Mouse (Mus musculus): ENCODE results near the gene Rps13. TPM values are rescaled to one million over a fixed set of nuclear protein-coding genes. Genes with fewer than 3 reads are reported as not detected.

The Rps13 gene
- polyA plus RNA-seq, 1 experiment from 2014 or later: 697 TPM

GRCm38 (mm10) chr7:116301661-116302311, 32.2 kb downstream of the Rps13 start:
- H3K9me3 ChIP-seq (ENCODE audit: control insufficient read depth, low read length): no peaks in the 10 kb centered on the region
- no peak overlapping the region for H3K9ac ChIP-seq (ENCODE audit: low read length)
- H3K4me2 ChIP-seq (ENCODE audit: low read depth, low read length, severe bottlenecking): no peak overlapping the region
- DNase-seq (ENCODE audit: low spot score) (no peak), ATAC-seq (replicated peaks; ENCODE audit: low FRiP score) (no peak)
- H3K36me3 ChIP-seq (ENCODE audit: control insufficient read depth, insufficient read depth, low read length): no peaks in the 10 kb centered on the region
- no peaks in the 10 kb centered on the region for H3K27me3 ChIP-seq (ENCODE audit: control insufficient read depth, insufficient read depth, low read length)
- no peaks in the 10 kb centered on the region; the same call in 1 of the 2 replicates for H3K4me1 ChIP-seq (replicated peaks; ENCODE audit: control insufficient read depth, insufficient read depth, low read length)
- WGBS: 90% methylated on average over 5 of the region's 5 CpGs
- H3K27ac ChIP-seq (ENCODE audit: low read depth, low read length): no peak overlapping the region
- no peak overlapping the region for H3K4me3 ChIP-seq (ENCODE audit: low read depth, low read length)

GRCm38 (mm10) chr7:116301144-116301543, 32.9 kb downstream of the Rps13 start:
- ATAC-seq (replicated peaks; ENCODE audit: low FRiP score) (no peak), DNase-seq (ENCODE audit: low spot score) (no peak)
- Histone ChIP-seq H3K27ac (ENCODE audit: low read depth, low read length) (no peak overlapping the region), H3K4me2 (ENCODE audit: low read depth, low read length, severe bottlenecking) (no peak overlapping the region), H3K9ac (ENCODE audit: low read length) (no peak overlapping the region), H3K36me3 (ENCODE audit: control insufficient read depth, insufficient read depth, low read length) (no peaks in the 10 kb centered on the region), H3K9me3 (ENCODE audit: control insufficient read depth, low read length) (no peaks in the 10 kb centered on the region), H3K27me3 (ENCODE audit: control insufficient read depth, insufficient read depth, low read length) (no peaks in the 10 kb centered on the region), H3K4me1 (replicated peaks; ENCODE audit: control insufficient read depth, insufficient read depth, low read length) (no peaks in the 10 kb centered on the region; the same call in 1 of the 2 replicates), H3K4me3 (ENCODE audit: low read depth, low read length) (no peak overlapping the region)
- WGBS: 89% methylated on average over 4 of the region's 4 CpGs

- no peaks in the 10 kb centered on the region for H3K27me3 ChIP-seq (ENCODE audit: control insufficient read depth, insufficient read depth, low read length)
- no peaks in the 10 kb centered on the region for H3K36me3 ChIP-seq (ENCODE audit: control insufficient read depth, insufficient read depth, low read length)
- H3K9ac ChIP-seq (ENCODE audit: low read length): no peak overlapping the region
- DNase-seq (ENCODE audit: low spot score) (no peak), ATAC-seq (replicated peaks; ENCODE audit: low FRiP score) (no peak)
- H3K9me3 ChIP-seq (ENCODE audit: control insufficient read depth, low read length): no peaks in the 10 kb centered on the region
- no peak overlapping the region for H3K4me3 ChIP-seq (ENCODE audit: low read depth, low read length)
- H3K4me2 ChIP-seq (ENCODE audit: low read depth, low read length, severe bottlenecking): no peak overlapping the region
- no peaks in the 10 kb centered on the region for H3K4me1 ChIP-seq (replicated peaks; ENCODE audit: control insufficient read depth, insufficient read depth, low read length)
- WGBS: 93% methylated on average over 2 of the region's 2 CpGs
- H3K27ac ChIP-seq (ENCODE audit: low read depth, low read length): no peak overlapping the region
Observed at GRCm38 (mm10) chr7:116298851-116299250, 35.1 kb downstream of the Rps13 start.

GRCm38 (mm10) chr7:116298389-116298788, 35.6 kb downstream of the Rps13 start:
- ATAC-seq (replicated peaks; ENCODE audit: low FRiP score) (no peak), DNase-seq (ENCODE audit: low spot score) (no peak)
- no peaks in the 10 kb centered on the region for H3K36me3 ChIP-seq (ENCODE audit: control insufficient read depth, insufficient read depth, low read length)
- no peaks in the 10 kb centered on the region for H3K27me3 ChIP-seq (ENCODE audit: control insufficient read depth, insufficient read depth, low read length)
- H3K9ac ChIP-seq (ENCODE audit: low read length): peak overlapping the region; percentile 8; the same call in 1 of the 2 replicates
- WGBS: 80% methylated on average over 10 of the region's 10 CpGs
- no peak overlapping the region for H3K27ac ChIP-seq (ENCODE audit: low read depth, low read length)
- no peaks in the 10 kb centered on the region for H3K4me1 ChIP-seq (replicated peaks; ENCODE audit: control insufficient read depth, insufficient read depth, low read length)
- H3K4me2 ChIP-seq (ENCODE audit: low read depth, low read length, severe bottlenecking): no peak overlapping the region
- H3K4me3 ChIP-seq (ENCODE audit: low read depth, low read length): no peak overlapping the region
- no peaks in the 10 kb centered on the region for H3K9me3 ChIP-seq (ENCODE audit: control insufficient read depth, low read length)

GRCm38 (mm10) chr7:116294961-116295360, 39.0 kb downstream of the Rps13 start:
- no peak overlapping the region for H3K4me3 ChIP-seq (ENCODE audit: low read depth, low read length)
- no peaks in the 10 kb centered on the region for H3K4me1 ChIP-seq (replicated peaks; ENCODE audit: control insufficient read depth, insufficient read depth, low read length)
- 56% methylated on average over 3 of the region's 3 CpGs for WGBS
- ATAC-seq (replicated peaks; ENCODE audit: low FRiP score) (no peak), DNase-seq (ENCODE audit: low spot score) (no peak)
- H3K36me3 ChIP-seq (ENCODE audit: control insufficient read depth, insufficient read depth, low read length): no peaks in the 10 kb centered on the region
- no peak overlapping the region for H3K9ac ChIP-seq (ENCODE audit: low read length)
- no peaks in the 10 kb centered on the region for H3K27me3 ChIP-seq (ENCODE audit: control insufficient read depth, insufficient read depth, low read length)
- H3K4me2 ChIP-seq (ENCODE audit: low read depth, low read length, severe bottlenecking): no peak overlapping the region
- H3K9me3 ChIP-seq (ENCODE audit: control insufficient read depth, low read length): no peaks in the 10 kb centered on the region
- H3K27ac ChIP-seq (ENCODE audit: low read depth, low read length): no peak overlapping the region

GRCm38 (mm10) chr7:116292377-116292776, 41.6 kb downstream of the Rps13 start:
- Histone ChIP-seq H3K27ac (ENCODE audit: low read depth, low read length) (no peak overlapping the region), H3K27me3 (ENCODE audit: control insufficient read depth, insufficient read depth, low read length) (no peaks in the 10 kb centered on the region), H3K9ac (ENCODE audit: low read length) (no peak overlapping the region), H3K4me1 (replicated peaks; ENCODE audit: control insufficient read depth, insufficient read depth, low read length) (no peaks in the 10 kb centered on the region), H3K4me2 (ENCODE audit: low read depth, low read length, severe bottlenecking) (no peak overlapping the region), H3K36me3 (ENCODE audit: control insufficient read depth, insufficient read depth, low read length) (no peaks in the 10 kb centered on the region), H3K9me3 (ENCODE audit: control insufficient read depth, low read length) (no peaks in the 10 kb centered on the region), H3K4me3 (ENCODE audit: low read depth, low read length) (no peak overlapping the region)
- 52% methylated on average over 5 of the region's 5 CpGs for WGBS
- no peak for ATAC-seq (replicated peaks; ENCODE audit: low FRiP score)
- DNase-seq (ENCODE audit: low spot score): no peak

- no peak overlapping the region for H3K4me3 ChIP-seq (ENCODE audit: low read depth, low read length)
- H3K9me3 ChIP-seq (ENCODE audit: control insufficient read depth, low read length): no peaks in the 10 kb centered on the region
- no peak for ATAC-seq (replicated peaks; ENCODE audit: low FRiP score)
- no peak for DNase-seq (ENCODE audit: low spot score)
- no peak overlapping the region for H3K27ac ChIP-seq (ENCODE audit: low read depth, low read length)
- WGBS: 82% methylated on average over 1 of the region's 1 CpGs
- H3K4me2 ChIP-seq (ENCODE audit: low read depth, low read length, severe bottlenecking): no peak overlapping the region
- H3K4me1 ChIP-seq (replicated peaks; ENCODE audit: control insufficient read depth, insufficient read depth, low read length): peaks cover 2% of the 10 kb centered on the region; the same call in 1 of the 2 replicates
- H3K36me3 ChIP-seq (ENCODE audit: control insufficient read depth, insufficient read depth, low read length): no peaks in the 10 kb centered on the region
- H3K9ac ChIP-seq (ENCODE audit: low read length): no peak overlapping the region
- H3K27me3 ChIP-seq (ENCODE audit: control insufficient read depth, insufficient read depth, low read length): no peaks in the 10 kb centered on the region
Observed at GRCm38 (mm10) chr7:116290559-116290958, 43.4 kb downstream of the Rps13 start.

- DNase-seq (ENCODE audit: low spot score): no peak
- WGBS: 84% methylated on average over 3 of the region's 3 CpGs
- no peak overlapping the region for H3K27ac ChIP-seq (ENCODE audit: low read depth, low read length)
- H3K36me3 ChIP-seq (ENCODE audit: control insufficient read depth, insufficient read depth, low read length): no peaks in the 10 kb centered on the region
- peaks cover 2% of the 10 kb centered on the region; the same call in 1 of the 2 replicates for H3K4me1 ChIP-seq (replicated peaks; ENCODE audit: control insufficient read depth, insufficient read depth, low read length)
- H3K27me3 ChIP-seq (ENCODE audit: control insufficient read depth, insufficient read depth, low read length): no peaks in the 10 kb centered on the region
- no peak for ATAC-seq (replicated peaks; ENCODE audit: low FRiP score)
- no peak overlapping the region for H3K9ac ChIP-seq (ENCODE audit: low read length)
- no peak overlapping the region for H3K4me2 ChIP-seq (ENCODE audit: low read depth, low read length, severe bottlenecking)
- H3K9me3 ChIP-seq (ENCODE audit: control insufficient read depth, low read length): no peaks in the 10 kb centered on the region
- no peak overlapping the region for H3K4me3 ChIP-seq (ENCODE audit: low read depth, low read length)
Observed at GRCm38 (mm10) chr7:116288996-116289395, 45.0 kb downstream of the Rps13 start.

- peaks cover 9% of the 10 kb centered on the region; the same call in 1 of the 2 replicates for H3K4me1 ChIP-seq (replicated peaks; ENCODE audit: control insufficient read depth, insufficient read depth, low read length)
- H3K27ac ChIP-seq (ENCODE audit: low read depth, low read length): no peak overlapping the region
- ATAC-seq (replicated peaks; ENCODE audit: low FRiP score): no peak
- no peak overlapping the region for H3K4me2 ChIP-seq (ENCODE audit: low read depth, low read length, severe bottlenecking)
- H3K9me3 ChIP-seq (ENCODE audit: control insufficient read depth, low read length): no peaks in the 10 kb centered on the region
- no peak overlapping the region for H3K4me3 ChIP-seq (ENCODE audit: low read depth, low read length)
- DNase-seq (ENCODE audit: low spot score): no peak
- no peaks in the 10 kb centered on the region for H3K27me3 ChIP-seq (ENCODE audit: control insufficient read depth, insufficient read depth, low read length)
- 84% methylated on average over 5 of the region's 5 CpGs for WGBS
- H3K9ac ChIP-seq (ENCODE audit: low read length): no peak overlapping the region
- no peaks in the 10 kb centered on the region for H3K36me3 ChIP-seq (ENCODE audit: control insufficient read depth, insufficient read depth, low read length)
Observed at GRCm38 (mm10) chr7:116287959-116288358, 46.0 kb downstream of the Rps13 start.

Data from forebrain, embryonic 11.5 days (tissue).